In the genomic region with DNA sequence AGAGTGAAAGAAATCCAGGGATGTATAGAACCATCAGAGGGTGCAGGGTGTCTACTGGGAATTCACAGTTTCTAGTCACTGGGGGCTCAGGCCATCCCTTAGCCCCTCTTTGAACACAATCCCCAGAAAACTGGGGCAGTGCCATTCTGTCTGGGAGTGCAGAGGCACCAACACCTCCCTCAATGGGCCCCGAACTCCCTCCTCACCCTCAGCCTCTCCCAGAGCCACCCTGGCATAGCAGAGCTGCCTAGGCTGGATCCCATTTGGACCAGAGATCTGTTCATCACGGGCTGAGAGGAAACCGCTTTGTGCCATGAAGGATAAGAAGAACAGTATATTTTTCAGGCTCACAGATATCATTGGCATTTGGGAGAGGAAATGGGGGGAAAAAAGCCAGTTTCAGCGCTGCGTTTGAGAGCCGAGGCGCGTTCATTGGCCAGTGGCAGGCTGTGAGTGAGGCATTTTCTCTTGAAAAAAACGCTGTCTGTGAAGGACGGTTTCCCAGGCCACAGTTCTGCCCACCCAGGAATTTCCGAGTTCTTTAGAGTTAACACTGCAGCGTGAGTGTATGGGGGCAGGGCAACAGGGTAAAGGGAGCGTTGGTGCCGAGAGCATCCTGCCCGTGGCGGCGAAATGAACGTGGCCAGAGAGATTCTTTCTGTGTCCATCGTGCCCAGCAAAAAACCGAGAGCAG, we compare ENCODE assay signal across 8 mouse cellular contexts.
DNase-seq lines count a peak whose midpoint lies in the region; ATAC-seq and TF ChIP-seq lines count a peak whose summit lies in the region.

No protein-coding gene starts in this region.

- ATAC-seq in heart, embryonic 15.5 days (replicated peaks; ENCODE audit: insufficient number of reproducible peaks, insufficient read depth, low FRiP score, low read depth), result no peak
- ATAC-seq in forebrain, embryonic 14.5 days, result peak; percentile 54

- H3K9ac ChIP-seq in heart, embryonic 15.5 days, result no peak overlapping the region
- H3K9ac ChIP-seq in forebrain, embryonic 14.5 days (ENCODE audit: low read length), result peak overlapping the region; percentile 38

- peak overlapping the region; percentile 21 for H3K4me3 ChIP-seq in heart, embryonic 15.5 days
- peak overlapping the region; percentile 3; the same call in 1 of the 2 replicates for H3K4me3 ChIP-seq in forebrain, embryonic 14.5 days (ENCODE audit: low read depth, low read length)
- peak overlapping the region; percentile 46 for H3K4me3 ChIP-seq in midbrain, embryonic 10.5 days

- no peaks in the 10 kb centered on the region for H3K36me3 ChIP-seq in heart, embryonic 15.5 days
- H3K36me3 ChIP-seq in forebrain, embryonic 14.5 days (ENCODE audit: control insufficient read depth, insufficient read depth, low read length), result no peaks in the 10 kb centered on the region
- H3K36me3 ChIP-seq in midbrain, embryonic 10.5 days, result no peaks in the 10 kb centered on the region

- 28% methylated on average over 20 of the region's 20 CpGs for WGBS in heart, embryonic 15.5 days
- 9% methylated on average over 20 of the region's 20 CpGs for WGBS in forebrain, embryonic 14.5 days
- WGBS in midbrain, embryonic 10.5 days, result 15% methylated on average over 20 of the region's 20 CpGs

- no peak for DNase-seq in heart, adult 11 months
- peak; percentile 85 for DNase-seq in brain, embryonic 14.5 days (ENCODE audit: low read depth)
- DNase-seq in forebrain, embryonic 14.5 days (ENCODE audit: low spot score), result peak; percentile 73
- peak; percentile 81 for DNase-seq in midbrain, embryonic 10.5 days (ENCODE audit: low spot score)
- no peak for DNase-seq in frontal cortex, postnatal 25 days (ENCODE audit: low spot score in 2 of 2)
- no peak for DNase-seq in frontal cortex, postnatal 14 days (ENCODE audit: low spot score in 2 of 2)
- no peak for DNase-seq in left cerebral cortex, adult 8-10 months (ENCODE audit: low spot score in 2 of 2)

- H3K27me3 ChIP-seq in heart, embryonic 15.5 days, result peaks cover 7% of the 10 kb centered on the region; the same call in 1 of the 2 replicates
- H3K27me3 ChIP-seq in forebrain, embryonic 14.5 days (replicated peaks; ENCODE audit: control insufficient read depth, insufficient read depth, low read length), result no peaks in the 10 kb centered on the region
- H3K27me3 ChIP-seq in midbrain, embryonic 10.5 days (ENCODE audit: low read depth, poor library complexity, severe bottlenecking), result peaks cover 86% of the 10 kb centered on the region

- TF ChIP-seq CTCF in brain, embryonic 14.5 days (IDR thresholded peaks at IDR 0.05; ENCODE audit: borderline replicate concordance, extremely low read depth, insufficient read depth, insufficient read length), result no peak

- peak overlapping the region; percentile 55 for H3K4me2 ChIP-seq in heart, embryonic 15.5 days
- H3K4me2 ChIP-seq in forebrain, embryonic 14.5 days (ENCODE audit: low read length), result peak overlapping the region; percentile 41

- no peak overlapping the region for H3K27ac ChIP-seq in heart, embryonic 15.5 days
- H3K27ac ChIP-seq in forebrain, embryonic 14.5 days (ENCODE audit: low read depth, low read length), result peak overlapping the region; percentile 16; the same call in 1 of the 2 replicates
- H3K27ac ChIP-seq in midbrain, embryonic 10.5 days (replicated peaks), result peak overlapping the region; percentile 86

- no peak for TF ChIP-seq POLR2A in brain, embryonic 14.5 days (IDR thresholded peaks at IDR 0.05; ENCODE audit: borderline replicate concordance, extremely low read depth, insufficient read depth, insufficient read length, poor library complexity, severe bottlenecking)

- peaks cover 20% of the 10 kb centered on the region for H3K4me1 ChIP-seq in heart, embryonic 15.5 days (replicated peaks)
- peaks cover 14% of the 10 kb centered on the region for H3K4me1 ChIP-seq in forebrain, embryonic 14.5 days (ENCODE audit: control insufficient read depth, insufficient read depth, low read length)
- peaks cover 36% of the 10 kb centered on the region for H3K4me1 ChIP-seq in midbrain, embryonic 10.5 days

- H3K9me3 ChIP-seq in heart, embryonic 15.5 days (replicated peaks), result no peaks in the 10 kb centered on the region
- no peaks in the 10 kb centered on the region for H3K9me3 ChIP-seq in forebrain, embryonic 14.5 days (replicated peaks; ENCODE audit: control insufficient read depth, low read length)
- H3K9me3 ChIP-seq in midbrain, embryonic 10.5 days (replicated peaks), result no peaks in the 10 kb centered on the region

Comparison
In these comparisons a context has a peak if more than half of its experiments do, and no peak if none do; other contexts are left out.
1. DNase-seq: peak in brain, embryonic 14.5 days (single experiment), forebrain, embryonic 14.5 days (single experiment) and midbrain, embryonic 10.5 days (single experiment); none in heart, adult 11 months (single experiment), frontal cortex, postnatal 25 days (0 of 2), frontal cortex, postnatal 14 days (0 of 2) and left cerebral cortex, adult 8-10 months (0 of 2).
2. Peak in every context shown above with its lines, with median percentiles within 50 percentile points of each other: H3K4me3 ChIP-seq.